Mouse (Mus musculus): ENCODE measurements around the gene Brox. TPM values are rescaled to one million over a fixed set of nuclear protein-coding genes. Genes with fewer than 3 reads are reported as not detected.

Gene Brox
- total RNA-seq, 1 experiment from 2014 or later, result 39.6 TPM

DNA sequence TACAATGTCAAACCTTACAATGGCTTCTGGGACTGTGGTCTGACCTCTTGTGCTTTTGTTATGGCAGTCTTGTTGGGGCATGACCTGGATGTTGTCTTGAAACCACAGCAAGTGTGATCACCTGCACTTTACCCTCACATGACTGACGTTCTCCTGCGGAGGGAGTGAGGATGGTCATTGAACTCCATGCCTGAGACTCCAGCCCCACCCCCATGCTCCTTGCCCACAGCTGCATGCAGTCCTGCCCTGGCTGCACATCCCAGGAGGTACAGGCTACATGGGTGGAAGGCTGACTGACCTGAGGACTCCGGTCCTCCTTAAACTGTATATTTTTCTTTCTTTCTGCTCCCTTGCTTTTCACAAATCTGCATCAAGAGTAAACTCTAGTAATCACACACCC, 22.7 kb downstream of the Brox start:
- ATAC-seq (replicated peaks; ENCODE audit: low read depth, poor library complexity, severe bottlenecking), result no peak

DNA sequence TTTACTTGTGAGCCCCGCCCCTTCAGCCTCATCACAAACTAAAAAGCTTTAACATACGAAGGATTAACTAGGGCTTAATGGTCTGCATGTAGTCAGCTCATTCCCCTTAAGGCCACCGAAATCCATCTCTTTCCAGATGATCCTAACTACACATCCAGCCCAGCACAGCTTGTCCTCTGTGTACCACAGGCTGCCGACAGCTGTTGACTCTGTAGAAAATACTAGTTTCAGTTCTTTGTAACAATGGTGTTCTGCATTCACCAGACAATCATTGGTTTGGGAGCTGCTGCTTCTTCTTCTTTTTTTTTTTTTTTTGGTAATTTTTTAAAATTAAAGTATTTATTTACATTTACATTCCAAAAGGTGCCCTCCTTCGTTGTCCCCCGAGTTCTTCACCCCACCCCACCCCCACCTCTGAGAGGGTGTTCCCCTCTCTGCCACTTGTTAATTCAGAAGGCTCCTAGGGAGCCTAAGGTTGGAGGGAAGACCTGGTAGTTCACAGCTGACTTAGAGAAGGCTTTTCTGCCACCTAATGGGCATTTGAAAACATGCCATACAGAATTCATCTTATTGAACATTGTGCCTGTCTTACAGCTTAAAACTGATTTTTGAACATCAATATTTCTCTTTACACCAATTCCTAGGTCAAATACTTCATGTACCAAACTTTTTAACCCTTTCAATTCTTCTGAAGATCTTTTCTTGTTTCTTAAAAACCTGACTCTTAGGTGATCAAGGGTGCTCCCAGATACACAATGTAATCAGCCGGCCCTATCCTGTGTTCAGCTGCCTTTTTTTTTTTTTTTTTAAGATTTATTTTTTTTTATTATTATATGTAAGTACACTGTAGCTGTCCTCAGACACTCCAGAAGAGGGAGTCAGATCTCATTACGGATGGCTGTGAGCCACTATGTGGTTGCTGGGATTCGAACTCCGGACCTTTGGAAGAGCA, 23.9 kb downstream of the Brox start:
- ATAC-seq (replicated peaks; ENCODE audit: low read depth, poor library complexity, severe bottlenecking), result peak; percentile 91

DNA sequence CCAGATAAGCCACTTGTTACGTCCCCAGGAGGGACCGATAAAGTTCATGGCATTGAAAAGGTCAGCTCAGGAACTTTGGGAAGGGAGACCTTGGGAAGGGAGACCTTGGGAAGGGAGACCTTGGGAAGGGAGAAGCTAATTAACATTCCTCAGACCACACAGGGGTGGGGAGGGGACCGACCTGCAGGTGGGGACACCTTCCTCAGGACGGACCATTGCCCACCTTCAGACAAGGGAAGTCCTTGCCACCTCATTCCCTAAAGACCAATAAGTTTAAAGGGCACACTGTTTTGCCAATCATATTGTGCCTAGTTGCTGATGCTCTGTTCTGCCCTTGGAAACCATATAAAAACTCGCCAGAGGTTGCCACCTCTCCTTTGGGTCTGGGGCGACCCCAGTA, 29.4 kb downstream of the Brox start:
- ATAC-seq (replicated peaks; ENCODE audit: low read depth, poor library complexity, severe bottlenecking), result no peak

DNA sequence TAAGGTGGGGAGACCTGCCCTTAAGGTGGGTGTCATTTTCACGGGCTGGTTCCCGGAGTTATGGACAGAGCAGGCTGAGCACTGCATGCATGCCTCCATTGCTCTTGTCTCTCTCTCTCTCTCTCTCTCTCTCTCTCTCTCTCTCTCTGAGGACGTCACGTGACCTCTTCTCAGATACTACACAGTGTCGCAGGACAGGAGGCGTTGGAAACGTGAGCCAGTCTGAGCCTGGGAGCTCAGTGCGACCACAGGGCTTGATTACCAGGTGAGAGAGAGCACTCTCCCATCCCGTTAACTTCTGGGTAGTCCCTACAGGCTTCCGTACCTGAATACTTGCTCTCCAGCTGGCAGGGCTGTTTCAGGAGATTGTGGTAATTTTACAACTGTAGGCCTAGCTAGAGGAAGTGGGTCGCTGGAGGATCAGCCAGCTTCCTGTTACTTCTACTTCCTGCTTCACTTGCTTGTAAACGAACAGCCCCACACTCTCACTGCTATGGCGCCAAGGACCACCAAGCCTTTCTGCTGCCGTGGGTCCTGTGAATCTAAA, 31.1 kb downstream of the Brox start:
- ATAC-seq (replicated peaks; ENCODE audit: low read depth, poor library complexity, severe bottlenecking), result peak; percentile 77

DNA sequence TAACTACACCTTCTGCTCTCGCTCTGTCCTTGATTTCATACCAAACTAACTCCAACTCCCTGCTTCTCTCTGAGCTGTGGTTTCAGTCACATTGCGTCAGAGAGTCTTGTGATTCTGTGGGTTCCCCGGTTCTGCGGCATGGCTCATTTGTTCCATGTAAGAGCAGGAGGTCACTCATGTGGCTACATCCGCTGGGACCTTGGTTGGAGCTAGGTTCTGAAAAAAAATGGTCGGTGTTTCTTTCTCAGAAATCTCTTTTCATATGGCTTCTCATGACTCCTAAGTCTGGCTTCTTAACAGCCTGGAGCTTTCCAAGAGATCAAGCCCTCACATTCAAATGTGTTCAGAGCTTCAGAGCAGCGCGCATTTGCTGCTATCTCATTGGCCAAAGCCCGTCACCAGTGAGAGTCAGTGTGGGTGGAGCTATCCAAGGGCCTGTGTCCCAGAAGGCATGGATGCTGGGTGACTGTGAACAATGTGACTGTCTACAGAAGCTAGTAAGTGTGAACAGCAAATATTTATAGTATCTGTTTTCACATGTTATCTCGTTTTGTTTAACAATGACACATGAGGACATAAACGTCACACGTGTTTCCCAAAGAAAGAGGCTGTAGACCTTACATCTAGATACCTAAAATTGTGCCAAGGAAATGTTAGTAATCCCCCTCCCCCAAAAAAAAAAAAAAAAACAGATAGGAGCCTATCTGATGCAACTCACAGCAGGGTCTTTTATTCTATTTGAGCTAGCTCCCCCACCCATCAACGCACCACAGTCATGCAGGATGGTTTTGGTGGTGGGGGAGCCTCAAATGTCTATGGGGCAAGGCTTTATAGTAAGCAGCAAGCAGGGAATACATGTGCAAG, 32.7 kb downstream of the Brox start:
- peak; percentile 86 for ATAC-seq (replicated peaks; ENCODE audit: low read depth, poor library complexity, severe bottlenecking)

DNA sequence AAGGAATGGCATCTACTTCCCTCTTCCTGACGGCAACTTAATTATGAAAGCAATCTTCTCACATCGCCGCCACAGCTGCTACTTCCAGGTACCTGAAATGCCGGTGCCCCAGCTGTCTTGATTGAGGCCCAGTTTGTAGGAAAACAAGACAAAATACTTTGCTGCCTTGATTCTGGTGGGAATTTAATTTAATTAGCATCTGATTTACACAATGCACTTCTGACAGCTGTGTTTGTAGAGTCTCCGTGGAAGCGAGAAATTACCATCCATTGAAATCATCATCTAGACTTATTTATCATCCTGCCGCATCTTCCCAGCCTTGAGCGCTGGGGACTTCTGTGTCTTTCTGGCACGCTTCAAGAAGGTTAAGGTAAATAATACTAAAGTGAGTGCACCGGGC, 44.5 kb downstream of the Brox start:
- no peak for ATAC-seq (replicated peaks; ENCODE audit: low read depth, poor library complexity, severe bottlenecking)

DNA sequence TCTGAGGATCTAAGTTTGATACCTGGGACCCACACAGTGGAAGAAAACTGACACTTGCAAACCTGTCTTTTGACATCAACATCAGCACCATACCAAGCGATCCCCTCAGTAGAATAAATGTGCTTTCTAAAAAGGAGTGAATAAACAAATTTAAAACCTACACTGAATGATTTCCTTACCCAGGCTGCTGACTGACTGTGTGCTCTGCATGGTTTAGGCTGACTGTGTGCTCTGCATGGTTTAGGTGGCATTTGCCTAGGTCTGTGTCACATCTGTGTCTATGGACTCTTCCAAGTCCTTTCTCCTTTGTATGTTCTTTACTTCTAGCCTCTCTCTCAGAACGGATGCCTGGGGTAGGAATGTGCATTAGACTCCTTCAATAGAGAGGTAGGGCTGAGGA, 45.3 kb downstream of the Brox start:
- no peak for ATAC-seq (replicated peaks; ENCODE audit: low read depth, poor library complexity, severe bottlenecking)

DNA sequence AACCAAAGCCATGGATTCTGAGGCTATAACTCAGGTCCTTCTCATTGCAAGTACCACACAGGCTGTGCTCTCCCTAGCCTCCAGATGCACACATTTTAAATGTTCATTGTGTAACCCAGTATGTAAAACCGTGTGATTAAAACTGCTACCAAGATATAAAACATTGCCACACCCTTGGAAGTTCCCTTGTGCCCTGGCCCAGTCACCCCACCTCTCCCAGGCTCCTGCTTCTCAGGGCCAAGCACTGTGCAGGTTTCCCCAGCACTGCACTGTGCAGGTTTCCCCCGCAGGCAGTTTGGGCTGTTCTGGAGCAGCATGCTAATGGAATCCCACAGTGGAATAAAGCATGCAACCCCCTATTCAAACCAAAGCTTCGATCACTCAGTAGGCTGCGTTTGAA, 46.5 kb downstream of the Brox start:
- ATAC-seq (replicated peaks; ENCODE audit: low read depth, poor library complexity, severe bottlenecking), result no peak

DNA sequence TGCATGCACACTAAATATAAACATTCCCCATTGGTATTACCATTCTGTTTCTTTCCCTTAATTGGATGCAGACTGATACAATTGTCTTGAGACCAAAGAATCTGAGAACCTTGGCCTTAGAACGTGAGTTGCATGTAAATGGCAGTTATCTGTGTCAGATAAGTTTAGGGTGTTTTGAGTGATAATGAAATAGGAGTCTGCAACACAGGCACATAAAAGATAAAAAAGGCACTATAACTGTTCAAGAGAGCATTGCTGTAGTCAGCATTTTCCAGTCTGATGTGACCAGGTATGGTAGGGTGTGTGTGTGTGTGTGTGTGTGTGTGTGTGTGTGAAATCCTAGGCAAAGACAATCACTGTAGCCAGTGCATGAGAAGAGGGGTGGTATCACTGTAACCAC, 48.9 kb downstream of the Brox start:
- 0 out of 2 replicates have a peak, but pooled peaks have one; percentile 32 for ATAC-seq (replicated peaks; ENCODE audit: low read depth, poor library complexity, severe bottlenecking)

DNA sequence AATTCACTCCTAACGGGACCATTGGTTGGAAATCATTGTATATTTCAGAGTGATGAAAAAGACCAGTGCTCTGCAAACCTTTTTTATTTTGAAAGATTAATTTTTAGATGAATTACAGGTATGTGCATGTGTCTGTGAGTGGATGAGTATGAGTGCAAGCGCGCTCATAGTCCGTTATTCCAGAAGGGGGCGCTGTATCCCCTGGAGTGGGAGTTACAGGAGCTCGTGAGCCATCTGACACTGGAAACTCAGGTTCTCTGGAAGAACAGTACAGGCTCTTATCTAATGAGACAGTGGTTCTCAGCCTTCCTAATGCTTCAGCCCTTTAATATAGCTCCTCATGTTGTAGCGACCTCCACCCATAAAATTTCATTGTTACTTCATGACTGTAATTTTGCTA, 53.8 kb downstream of the Brox start:
- ATAC-seq (replicated peaks; ENCODE audit: low read depth, poor library complexity, severe bottlenecking), result no peak

DNA sequence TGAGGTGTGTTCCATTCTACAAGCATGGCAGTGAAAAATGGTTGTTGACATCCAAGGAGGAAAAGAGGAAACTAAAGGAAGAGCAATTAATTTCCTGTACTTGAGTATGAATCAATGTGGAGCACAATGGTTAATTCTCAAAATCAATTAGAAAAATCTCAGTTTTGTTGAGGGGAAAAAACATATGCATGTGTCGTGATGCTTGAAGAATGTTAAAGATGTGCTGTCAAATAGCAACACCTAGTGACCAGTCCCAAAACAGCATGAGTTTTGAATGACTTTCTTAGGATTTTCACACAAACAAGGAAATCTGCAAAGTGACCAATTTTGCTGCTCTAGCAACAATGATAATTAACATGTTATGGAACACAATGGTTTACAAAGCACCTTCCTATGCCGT, 59.2 kb downstream of the Brox start:
- peak; percentile 66; the same call in 1 of the 2 replicates for ATAC-seq (replicated peaks; ENCODE audit: low read depth, poor library complexity, severe bottlenecking)

DNA sequence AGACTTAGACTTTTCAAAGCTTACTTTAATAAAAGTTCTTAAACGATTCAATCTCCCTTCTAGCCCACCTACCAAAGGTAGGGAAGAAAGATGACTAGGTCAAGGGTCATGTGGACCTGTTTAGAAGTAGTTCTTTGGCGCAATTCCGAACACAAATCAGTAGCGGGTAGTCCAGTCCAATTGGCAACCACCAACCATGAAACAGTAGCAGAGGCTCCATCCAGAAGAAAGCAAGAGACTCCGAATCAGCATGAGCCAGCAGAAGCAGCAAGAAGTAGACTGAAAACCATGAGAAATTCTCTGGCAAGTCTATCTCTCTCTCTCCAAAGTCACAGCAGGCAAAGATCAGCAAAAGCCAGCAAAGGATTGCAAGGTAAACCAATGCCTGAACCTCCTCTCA, 60.6 kb downstream of the Brox start:
- no peak for ATAC-seq (replicated peaks; ENCODE audit: low read depth, poor library complexity, severe bottlenecking)

DNA sequence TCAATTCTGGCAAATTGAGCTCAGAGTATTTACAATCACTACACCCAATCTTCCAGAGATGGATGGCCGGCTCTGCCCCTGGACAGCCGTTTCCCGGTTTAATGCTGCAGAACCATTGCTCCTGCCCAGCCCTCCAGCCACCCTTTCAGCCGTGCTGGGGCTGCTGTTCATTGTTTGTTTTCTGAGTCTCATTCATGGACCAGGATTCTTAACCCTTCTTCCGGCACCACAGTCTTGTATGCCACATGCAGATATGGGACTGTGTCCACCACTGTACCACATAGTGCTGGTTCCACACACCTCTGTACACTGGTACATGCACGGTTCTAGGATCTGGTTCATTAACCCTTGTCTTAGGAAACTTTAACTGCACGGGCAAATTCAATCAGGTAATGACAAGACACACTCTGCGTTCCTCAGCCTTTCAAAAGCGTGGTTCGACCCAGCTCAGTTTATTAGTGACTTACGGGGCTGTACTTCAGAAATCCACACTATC, 63.3 kb downstream of the Brox start:
- no peak for ATAC-seq (replicated peaks; ENCODE audit: low read depth, poor library complexity, severe bottlenecking)

DNA sequence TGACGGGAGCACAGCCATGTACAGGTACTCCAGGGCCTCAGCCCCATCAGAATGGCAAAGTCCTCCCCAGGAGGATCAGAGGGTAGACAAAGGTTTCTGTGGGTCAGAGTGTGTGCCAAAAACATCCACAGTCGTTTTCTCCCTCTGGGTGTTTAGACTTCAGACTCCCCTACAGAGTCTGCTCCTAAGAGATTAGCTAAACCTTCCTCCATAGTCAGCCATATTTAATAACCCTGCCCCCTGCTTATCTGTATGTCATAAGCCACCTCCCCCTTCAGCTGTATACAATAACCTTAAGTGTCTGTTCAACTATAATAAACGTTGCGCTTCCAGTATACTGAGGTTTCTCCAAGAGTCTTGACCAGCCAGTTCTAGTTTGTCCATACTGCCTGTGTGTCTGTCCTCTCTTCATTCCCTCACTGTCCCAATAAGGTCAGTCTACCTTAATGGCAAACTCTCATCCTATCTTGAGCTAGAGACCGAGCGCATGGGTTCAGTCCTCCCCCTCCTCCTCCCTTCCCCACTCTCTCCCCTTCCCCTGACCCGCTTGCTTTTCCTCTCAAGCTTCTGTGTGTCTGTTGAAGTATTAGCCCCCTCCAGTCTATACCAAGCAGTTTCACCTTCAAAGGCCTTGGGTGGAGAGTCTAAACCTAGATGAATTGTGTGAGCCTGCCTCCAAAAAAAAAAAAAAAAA, 63.9 kb downstream of the Brox start:
- no peak; the same call in 1 of the 2 replicates for ATAC-seq (replicated peaks; ENCODE audit: low read depth, poor library complexity, severe bottlenecking)

DNA sequence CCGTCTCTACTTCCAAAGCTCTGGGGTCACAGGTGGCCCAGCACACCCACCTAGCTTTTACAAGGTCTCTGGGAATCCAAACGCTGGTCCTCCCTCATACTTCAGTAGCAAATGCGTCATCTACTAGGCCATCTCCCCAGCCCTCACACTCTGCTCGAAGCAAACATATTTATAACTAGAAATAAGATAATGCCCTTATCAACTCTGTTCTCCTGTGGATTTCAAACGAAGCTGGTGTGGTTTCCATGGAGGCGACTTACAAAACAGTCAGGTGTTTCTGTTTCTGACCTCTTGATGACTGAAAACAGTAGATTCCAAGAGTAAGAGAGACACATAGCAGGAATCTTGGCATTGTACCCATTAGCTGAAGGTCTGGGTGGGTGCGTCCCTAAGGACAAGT, 69.6 kb downstream of the Brox start:
- no peak for ATAC-seq (replicated peaks; ENCODE audit: low read depth, poor library complexity, severe bottlenecking)

Other genes starting within 250 kb of the Brox start
- 5.6 and 6.3 TPM in 2 replicates for gene Disp1, start 75.7 kb downstream of the Brox start, total RNA-seq (2017)
- gene Aida, start 679 bp downstream of the Brox start, total RNA-seq (2017), result 60.9 and 64.5 TPM in 2 replicates
- gene Mia3, start 72.3 kb upstream of the Brox start, total RNA-seq (2017), result 71.0 and 71.7 TPM in 2 replicates
- gene Taf1a, start 91.7 kb upstream of the Brox start, total RNA-seq (2017), result 19.2 and 22.2 TPM in 2 replicates
- not detected in 2 replicates for gene Hhipl2, start 120.9 kb upstream of the Brox start, total RNA-seq (2017)

All from common myeloid progenitor, adult 5-6 weeks (primary cell).